Mouse (Mus musculus) ES-Bruce4 (cell line): ENCODE measurements at regions not wholly inside any gene's neighbourhood (a gene's known extent, or its start where the extent isn't known, plus 50 kb on each side); places are given as distances from the start of the nearest gene placed in this dataset.

Source experiments
- H3K27ac ChIP-seq: 2 replicates; pipeline ENCODE4 v1.5.1; 2012; ENCODE audit warnings: low read length, inconsistent platforms; ENCODE audit not compliant: insufficient read depth
- H3K27me3 ChIP-seq: 2 replicates; pipeline ENCODE4 v1.6.1; 2012; ENCODE audit warnings: mild to moderate bottlenecking, low read length, inconsistent platforms; ENCODE audit not compliant: control insufficient read depth, poor library complexity, insufficient read depth, severe bottlenecking
- H3K36me3 ChIP-seq: 2 replicates; pipeline ENCODE4 v1.6.1; 2012; ENCODE audit warnings: inconsistent platforms, mild to moderate bottlenecking, low read length, moderate library complexity; ENCODE audit not compliant: control insufficient read depth, poor library complexity, insufficient read depth, severe bottlenecking
- H3K4me1 ChIP-seq: one replicate; pipeline ENCODE4 v1.8.1; 2011; ENCODE audit warnings: low read length; ENCODE audit not compliant: control insufficient read depth, insufficient read depth
- H3K4me3 ChIP-seq: 2 replicates; pipeline ENCODE4 v1.5.1; 2011; ENCODE audit warnings: low read depth, mild to moderate bottlenecking, low read length
- H3K9ac ChIP-seq: 2 replicates; pipeline ENCODE4 v1.6.1; 2012; ENCODE audit warnings: low read depth, mild to moderate bottlenecking, inconsistent platforms; ENCODE audit not compliant: poor library complexity, severe bottlenecking
- H3K9me3 ChIP-seq: replicated peaks from 2 replicates; pipeline ENCODE4 v1.6.1; 2012; ENCODE audit warnings: mild to moderate bottlenecking, low read length, inconsistent platforms; ENCODE audit not compliant: control insufficient read depth, poor library complexity, insufficient read depth, severe bottlenecking
- CTCF ChIP-seq: IDR thresholded peaks from one replicate; pipeline ENCODE4 v1.8.1; 2011; ENCODE audit warnings: low read depth, low read length
- EP300 ChIP-seq: IDR thresholded peaks from 2 replicates; pipeline ENCODE4 v1.6.1; 2011; ENCODE audit warnings: low read depth, low read length; ENCODE audit not compliant: insufficient read depth
- POLR2A ChIP-seq: IDR thresholded peaks from one replicate; pipeline ENCODE4 v1.8.1; 2011; ENCODE audit warnings: low read length; ENCODE audit not compliant: insufficient read depth

DNA sequence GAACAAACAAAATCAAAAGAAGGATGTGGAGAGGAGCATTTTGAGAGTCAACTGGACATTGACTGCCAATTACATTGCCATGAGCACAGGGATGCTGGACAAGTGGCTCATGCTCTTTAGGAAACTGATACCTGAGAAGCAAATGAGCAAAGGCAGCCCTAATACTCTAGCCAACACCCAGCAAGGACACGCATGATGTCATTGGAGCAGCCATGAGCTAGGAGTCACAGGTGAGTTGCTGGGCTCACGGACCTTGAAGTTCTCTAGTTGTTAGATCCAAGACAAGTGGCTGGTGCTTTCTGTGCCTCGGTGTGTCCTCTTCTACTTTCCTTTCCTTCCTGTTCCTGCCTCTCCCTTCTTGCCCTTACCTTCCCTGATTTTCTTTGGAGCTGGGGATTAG is 60.8 kb upstream of the Abhd2 start:
- H3K36me3 ChIP-seq: no peaks in the 10 kb centered on the region
- peaks cover 20% of the 10 kb centered on the region for H3K9me3 ChIP-seq
- TF ChIP-seq CTCF (no peak), EP300 (no peak), POLR2A (no peak)
- H3K27ac ChIP-seq: peak overlapping the region; percentile 97
- no peak overlapping the region for H3K9ac ChIP-seq
- no peaks in the 10 kb centered on the region for H3K27me3 ChIP-seq
- peaks cover 9% of the 10 kb centered on the region for H3K4me1 ChIP-seq
- no peak overlapping the region for H3K4me3 ChIP-seq

- H3K9ac ChIP-seq: no peak overlapping the region
- no peak overlapping the region for H3K4me3 ChIP-seq
- peak overlapping the region; percentile 63; the same call in 1 of the 2 replicates for H3K27ac ChIP-seq
- H3K36me3 ChIP-seq: no peaks in the 10 kb centered on the region
- no peaks in the 10 kb centered on the region for H3K27me3 ChIP-seq
- peaks cover 7% of the 10 kb centered on the region for H3K4me1 ChIP-seq
- peaks cover 25% of the 10 kb centered on the region for H3K9me3 ChIP-seq
- no peak for TF ChIP-seq POLR2A
- 0 out of 2 replicates have a peak, but pooled peaks have one; percentile 43 for TF ChIP-seq EP300
Measured at GRCm38 (mm10) chr7:79215001-79215400, 58.0 kb upstream of the Abhd2 start.

DNA sequence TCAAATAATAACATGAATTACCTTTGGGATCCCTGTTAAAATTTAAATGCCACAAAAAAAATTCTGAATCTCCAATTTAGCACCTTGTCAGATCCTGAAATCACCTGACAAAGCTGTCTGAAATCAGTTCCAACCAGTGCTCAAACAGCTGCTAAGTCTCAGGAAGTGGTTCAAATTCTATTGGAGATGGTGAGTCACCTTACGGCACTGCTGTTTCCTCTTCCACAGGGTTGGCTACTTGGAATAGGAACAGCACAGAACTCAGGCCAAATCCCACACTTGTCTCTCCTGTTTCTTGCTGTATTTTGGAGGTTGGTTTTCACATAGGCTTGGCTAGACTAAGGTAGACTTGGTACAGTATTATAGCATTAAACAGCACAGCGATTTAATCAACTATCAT is 55.8 kb upstream of the Abhd2 start:
- Histone ChIP-seq H3K9me3 (peaks cover 25% of the 10 kb centered on the region), H3K9ac (no peak overlapping the region), H3K27me3 (no peaks in the 10 kb centered on the region)

GRCm38 (mm10) chr7:79222626-79223335 is 50.2 kb upstream of the Abhd2 start:
- Histone ChIP-seq H3K36me3 (no peaks in the 10 kb centered on the region), H3K9me3 (peaks cover under 1% of the 10 kb centered on the region; the same call in 1 of the 2 replicates), H3K4me3 (no peak overlapping the region), H3K4me1 (peaks cover 8% of the 10 kb centered on the region), H3K27me3 (no peaks in the 10 kb centered on the region), H3K27ac (peak overlapping the region; percentile 66), H3K9ac (no peak overlapping the region)
- peak; percentile 45; the same call in 1 of the 2 replicates for TF ChIP-seq EP300
- no peak for TF ChIP-seq CTCF
- no peak for TF ChIP-seq POLR2A

More for the DNA sequence above, 55.8 kb upstream of the Abhd2 start:
- H3K36me3 ChIP-seq: no peaks in the 10 kb centered on the region
- H3K27ac ChIP-seq: no peak overlapping the region
- H3K4me1 ChIP-seq: peaks cover 1% of the 10 kb centered on the region
- H3K4me3 ChIP-seq: no peak overlapping the region
- TF ChIP-seq POLR2A (no peak), EP300 (no peak), CTCF (no peak)
